Mouse (Mus musculus) left cerebral cortex, adult 18-20 months (tissue): ENCODE results near the gene Ikzf5. TPM values are rescaled to one million over a fixed set of nuclear protein-coding genes. Genes with fewer than 3 reads are reported as not detected.
A peak's percentile ranks its signal among the peaks of the same experiment; 100 is the strongest.
"Not testable (repeated sequence)": the region's sequence is repeated elsewhere in the genome, so short reads cannot be mapped to it uniquely, and the experiment has no call there.

Source experiments
- DNase-seq, 2 experiments: peaks; one replicate each; pipeline ENCODE4 v3.0.0; 2021 to 2022; ENCODE audit warnings: low spot score in 2 of 2, mixed read lengths in 1 of 2
- long read RNA-seq, 2 experiments: library from polyadenylated mRNA; stranded (forward); transcript quantifications; one replicate each; pipeline ENCODE4 v2.0.0; 2021
- total RNA-seq, 2 experiments: library from RNA; stranded (reverse); gene quantifications; 2 replicates each; pipeline ENCODE4 v1.2.3; 2021

Ikzf5 gene
- 10 to 100 TPM; 43.5 to 49.9 TPM for total RNA-seq
- long read RNA-seq, experiment 1, full-length matches to known transcripts = 17 of 27 reads
- long read RNA-seq, experiment 1, partial matches to known transcripts = 6 of 27 reads
- long read RNA-seq, experiment 1, other reads (novel, unspliced or antisense) = 4 of 27 reads
- long read RNA-seq, experiment 2, full-length matches to known transcripts = 13 of 15 reads
- long read RNA-seq, experiment 2, partial matches to known transcripts = 0 of 15 reads
- long read RNA-seq, experiment 2, other reads (novel, unspliced or antisense) = 2 of 15 reads

- peak; percentile 99 to 100 for DNase-seq
Measured at GRCm38 (mm10) chr7:131410416-131411058, at the start of gene Ikzf5, which contains the start of gene Acadsb. TSS of gene Ikzf5 (minus strand) at chr7:131410521. TSS of gene Acadsb (plus strand) at chr7:131410601.

DNA sequence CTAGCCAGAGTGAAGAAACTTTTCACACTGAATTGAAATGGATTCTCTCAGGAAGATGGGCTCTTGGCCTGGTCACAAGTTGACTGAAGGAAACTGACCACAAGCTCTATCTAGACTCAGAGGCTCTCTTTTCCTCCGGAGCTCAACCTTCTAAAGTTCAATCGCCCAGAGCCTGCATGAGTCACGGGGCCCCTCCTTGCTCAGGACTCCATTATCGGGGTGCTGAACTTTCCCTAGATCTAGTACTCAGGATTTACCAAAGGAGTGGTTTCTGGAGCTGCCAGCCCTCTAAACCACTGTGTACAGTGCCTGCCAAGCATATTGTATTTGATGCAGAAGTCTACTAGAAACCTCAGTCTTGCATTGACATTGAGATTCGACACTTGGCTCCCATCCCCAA is 46.4 kb upstream of the Ikzf5 start:
- no peak for DNase-seq

GRCm38 (mm10) chr7:131437051-131437450 is 26.7 kb upstream of the Ikzf5 start:
- DNase-seq = no peak

DNA sequence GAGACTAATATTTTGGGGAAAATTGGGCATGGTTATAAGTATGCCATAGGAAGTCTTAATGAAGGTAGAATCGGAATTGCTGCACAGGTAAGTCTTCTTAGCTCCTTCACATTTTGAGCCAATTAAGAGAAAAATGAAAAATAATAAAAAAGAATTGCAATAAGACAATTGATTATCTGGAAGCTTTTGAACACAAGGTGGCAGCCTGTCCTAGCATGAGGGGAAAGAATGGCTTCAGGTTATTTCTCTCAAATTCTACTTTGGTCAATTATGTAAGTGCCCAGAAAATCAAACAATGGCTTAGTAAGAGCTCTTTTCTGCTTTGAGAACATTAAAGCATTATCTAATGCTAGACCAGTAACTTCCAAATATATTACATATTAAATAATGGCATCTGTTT is 24.0 kb upstream of the Ikzf5 start:
- no peak for DNase-seq

DNA sequence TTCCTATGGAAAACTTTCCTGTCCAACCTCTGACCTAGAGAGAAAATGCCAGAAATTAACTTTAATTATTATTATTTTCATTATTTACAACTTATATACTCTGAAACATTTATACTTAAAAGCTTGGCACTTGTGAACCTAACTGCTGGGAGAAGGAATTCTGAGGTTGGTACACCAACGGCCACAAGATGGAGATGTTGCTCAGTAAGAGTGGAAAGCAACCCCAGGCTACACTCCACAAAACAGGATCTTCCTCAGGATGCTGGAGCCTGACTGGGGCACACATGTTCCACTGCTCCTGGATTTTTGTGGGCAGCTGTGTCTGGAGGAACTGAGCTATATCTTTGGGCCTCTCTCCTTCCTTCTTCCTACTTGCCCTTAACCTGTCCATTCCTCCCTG is 21.9 kb upstream of the Ikzf5 start:
- peak; percentile 49 to 58 for DNase-seq

DNA sequence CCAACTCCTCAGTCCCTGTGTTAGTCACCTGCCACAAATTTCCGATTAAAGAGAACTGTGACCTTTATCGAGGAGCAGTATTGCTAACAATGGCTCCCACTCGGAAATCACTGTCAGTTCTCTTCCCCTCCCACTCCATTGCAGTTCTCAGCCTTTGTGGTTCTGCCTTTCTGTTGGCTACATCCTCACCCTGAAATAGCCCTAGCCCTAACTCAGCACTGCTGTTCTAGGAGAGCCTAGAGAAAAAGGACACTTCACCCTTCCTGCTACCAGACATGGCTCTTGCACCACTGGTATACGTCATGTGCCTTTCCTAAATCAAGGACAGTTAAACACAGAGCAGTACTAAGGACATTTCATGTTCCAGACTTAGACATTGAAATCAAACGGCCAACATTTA is 17.0 kb upstream of the Ikzf5 start:
- DNase-seq = no peak

DNA sequence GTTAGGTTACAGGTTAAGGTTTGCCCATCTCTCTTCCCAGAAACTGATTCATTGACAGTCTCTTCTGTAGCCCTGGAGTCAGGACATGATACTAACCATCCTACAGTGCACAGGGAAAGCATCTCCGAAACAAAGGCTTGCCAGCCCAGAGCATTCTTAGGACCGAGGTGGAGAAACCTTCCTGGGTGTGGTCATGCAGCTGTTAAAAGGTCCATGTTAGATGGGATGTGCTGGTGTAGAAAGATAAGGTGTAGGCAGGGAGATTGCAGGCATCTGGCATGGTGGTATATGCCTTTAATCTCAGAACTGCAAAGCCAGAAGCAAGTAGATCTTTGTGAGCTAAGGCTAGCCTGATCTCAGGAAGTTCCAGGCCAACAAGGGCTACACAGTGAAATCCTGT is 14.6 kb upstream of the Ikzf5 start:
- DNase-seq = no peak

DNA sequence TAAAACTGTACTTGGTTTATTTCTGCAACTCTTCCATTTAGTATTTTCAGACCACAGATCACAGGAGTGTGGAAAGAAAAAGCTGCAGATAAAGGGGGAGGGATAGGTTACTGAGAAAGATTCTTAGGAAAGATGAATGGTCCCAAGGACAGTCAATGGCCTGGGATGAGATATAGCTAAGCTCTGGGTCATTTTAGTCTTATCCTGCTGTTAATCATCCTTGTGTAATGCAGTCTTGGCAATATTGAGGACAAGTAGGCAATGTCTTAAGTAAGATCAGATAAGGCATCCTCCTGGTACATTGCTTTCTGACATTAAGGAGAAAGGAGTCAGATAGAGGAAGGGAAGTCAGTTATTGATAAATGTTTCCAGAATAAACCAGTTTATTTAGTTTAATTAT is 7.3 kb upstream of the Ikzf5 start:
- no peak for DNase-seq

- DNase-seq = not testable (repeated sequence)
Measured at GRCm38 (mm10) chr7:131416742-131417141, 6.4 kb upstream of the Ikzf5 start.

DNA sequence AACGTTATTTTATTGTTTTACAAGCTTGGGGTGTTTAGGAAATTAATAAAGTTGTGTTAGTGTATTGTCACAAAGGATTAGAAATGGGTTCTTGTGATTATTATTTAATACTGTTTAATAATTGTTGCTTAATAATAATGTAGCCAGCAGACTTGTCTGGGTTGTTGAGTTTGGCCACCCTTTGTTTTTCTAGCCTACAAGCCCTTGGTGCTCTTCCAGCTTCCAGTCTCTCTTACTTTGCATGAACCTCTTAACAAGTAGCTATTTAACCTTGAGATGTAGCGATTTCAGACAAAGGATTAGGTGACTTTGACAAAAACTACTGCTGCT is 1.6 kb upstream of the Ikzf5 start:
- DNase-seq = no peak

DNA sequence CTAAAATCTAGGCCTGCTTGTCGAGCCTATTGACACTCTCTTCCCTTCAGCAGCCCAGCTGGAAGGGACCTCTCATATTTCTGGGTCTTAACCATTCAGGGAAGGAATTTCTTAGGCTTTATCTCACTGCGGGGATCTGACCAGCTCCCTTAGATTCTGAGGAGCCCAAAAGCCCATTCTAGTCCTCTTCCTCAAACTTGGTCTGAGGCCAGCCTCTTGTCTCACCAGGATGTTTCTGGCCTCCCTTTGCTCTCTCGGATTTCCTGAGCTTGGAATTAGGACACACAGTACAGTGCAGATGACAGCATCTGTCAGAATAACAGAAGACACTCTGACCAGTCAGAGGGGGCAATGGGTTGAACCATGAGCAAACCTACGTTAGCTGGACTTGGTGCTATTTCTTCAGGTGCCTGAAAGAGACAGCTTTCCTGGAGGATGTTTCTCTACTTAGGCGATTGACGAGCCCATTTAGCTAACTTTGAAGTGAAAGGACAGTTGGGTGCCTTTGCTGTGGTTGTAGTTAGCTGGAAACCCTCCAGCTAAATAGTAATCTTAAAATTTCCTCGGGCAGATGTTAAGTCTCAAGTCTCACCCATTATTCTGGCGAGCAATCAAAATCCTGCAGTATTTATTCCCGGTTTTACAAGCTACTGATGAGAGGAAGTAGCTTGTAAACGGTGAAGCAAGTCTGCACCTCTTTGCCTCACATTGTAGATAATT is 1.1 kb upstream of the Ikzf5 start:
- no peak for DNase-seq

- peak in 1 of 2 experiments; percentile 48 for DNase-seq
Measured at GRCm38 (mm10) chr7:131409988-131410385, 334 bp downstream of the Ikzf5 start.

DNA sequence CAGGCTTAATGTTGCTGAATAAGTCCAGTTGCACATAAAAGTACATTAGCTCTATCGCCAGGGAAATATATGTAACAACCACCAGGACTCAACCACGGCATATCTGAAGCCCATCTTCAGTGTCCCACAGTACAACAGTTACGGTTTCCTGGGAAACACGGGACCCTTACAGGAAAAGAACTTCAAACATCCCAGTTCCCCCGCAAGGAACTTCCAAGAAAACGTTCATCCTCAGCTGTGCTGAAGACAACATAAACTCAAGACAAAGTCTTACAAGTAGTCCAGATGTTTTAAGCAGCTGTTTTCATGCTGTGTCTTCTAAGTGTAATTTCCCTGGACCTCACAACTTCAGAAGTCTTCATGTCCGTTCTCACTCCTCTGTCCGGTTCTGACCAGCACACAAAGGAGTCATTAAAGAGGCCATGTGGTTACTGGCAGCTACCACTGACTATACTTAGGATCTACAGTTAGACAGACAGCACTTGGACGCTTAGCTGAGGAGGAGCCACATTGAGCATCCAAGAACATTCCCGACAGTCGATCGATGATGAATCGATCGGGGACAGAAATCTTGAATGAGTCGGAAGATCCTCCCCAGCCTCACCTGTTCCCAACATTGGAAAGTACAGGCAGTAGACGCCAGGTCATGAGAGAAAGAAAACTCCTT is 867 bp downstream of the Ikzf5 start:
- no peak for DNase-seq

- not testable (repeated sequence) for DNase-seq
Measured at GRCm38 (mm10) chr7:131391761-131392160, 18.6 kb downstream of the Ikzf5 start.

GRCm38 (mm10) chr7:131371880-131372651 is 38.3 kb downstream of the Ikzf5 start:
- no peak for DNase-seq

GRCm38 (mm10) chr7:131371470-131371860 is 38.9 kb downstream of the Ikzf5 start:
- DNase-seq = no peak

- peak; percentile 87 to 93 for DNase-seq
Measured at GRCm38 (mm10) chr7:131370648-131371469, 39.5 kb downstream of the Ikzf5 start, which contains the start of gene Pstk. TSS of gene Pstk (plus strand) at chr7:131371141.

GRCm38 (mm10) chr7:131364131-131364530 is 46.2 kb downstream of the Ikzf5 start:
- DNase-seq = no peak

DNA sequence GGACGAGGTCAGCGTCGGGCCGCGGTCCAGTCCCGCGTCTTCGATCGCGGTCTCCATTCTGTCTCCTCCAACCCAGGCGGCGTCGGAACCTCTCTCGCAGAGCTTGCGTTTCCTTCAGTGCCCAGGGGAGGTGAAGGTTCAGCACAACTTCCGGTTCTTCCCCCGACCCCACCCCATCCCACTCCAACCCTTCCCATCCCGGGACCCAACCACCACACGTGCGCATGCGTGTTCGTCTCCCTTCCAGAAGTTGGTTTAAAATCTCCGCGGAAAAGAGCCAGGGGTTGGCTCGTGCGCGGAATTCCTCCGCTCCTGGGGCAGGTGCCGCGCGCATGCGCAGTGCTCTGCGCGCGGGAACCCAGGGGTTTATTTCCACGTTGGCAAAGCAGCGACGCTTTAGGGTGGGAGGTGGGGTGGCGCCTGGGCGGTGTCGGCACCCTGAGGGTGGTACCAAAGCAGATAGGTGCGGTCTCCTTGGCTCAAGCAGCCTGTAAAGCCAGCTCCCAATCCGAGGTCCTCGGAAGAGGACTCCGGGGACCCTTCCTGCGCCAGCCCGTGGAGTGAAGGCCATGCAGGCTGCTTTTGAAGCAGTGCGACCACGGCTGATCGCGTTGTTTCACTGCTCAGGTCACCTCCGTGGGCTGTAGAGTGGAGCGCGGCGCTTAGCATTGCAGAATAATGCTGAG is 47.6 kb downstream of the Ikzf5 start, which contains the start of gene 2310057M21Rik:
2310057M21Rik (minus strand) TSS at position 145 of the 686 bp plus-strand sequence.
- DNase-seq = peak; percentile 91 to 94
